Mouse (Mus musculus) heart, embryonic 13.5 days (tissue): Measurements from ENCODE around the gene Acvr2a. TPM values are rescaled to one million over a fixed set of nuclear protein-coding genes. Genes with fewer than 3 reads are reported as not detected.

ENCODE experiments used
- ATAC-seq: fragments of 200-750 bp; cut with Nextera tagmentation; 2 replicates; pipeline ENCODE4 v1.8.0; 2017; ENCODE audit warnings: moderate TSS enrichment; ENCODE audit not compliant: insufficient number of reproducible peaks, low FRiP score, low TSS enrichment; ENCODE audit errors: extremely low read depth
- H3K27ac ChIP-seq: fragments of 300-500 bp; sonication (generic); replicated peaks from 2 replicates; pipeline ENCODE4 v1.5.1; 2015; ENCODE audit warnings: moderate library complexity, mild to moderate bottlenecking, inconsistent platforms
- H3K27me3 ChIP-seq: fragments of 300-500 bp; sonication (generic); replicated peaks from 2 replicates; pipeline ENCODE4 v1.6.1; 2015; ENCODE audit warnings: mild to moderate bottlenecking, inconsistent platforms
- H3K36me3 ChIP-seq: fragments of 300-500 bp; sonication (generic); 2 replicates; pipeline ENCODE4 v1.6.1; 2015; ENCODE audit warnings: mild to moderate bottlenecking, inconsistent platforms
- H3K4me1 ChIP-seq: fragments of 300-500 bp; sonication (generic); 2 replicates; pipeline ENCODE4 v1.6.1; 2015; ENCODE audit warnings: inconsistent platforms
- H3K4me2 ChIP-seq: fragments of 300-500 bp; sonication (generic); 2 replicates; pipeline ENCODE4 v1.6.1; 2015; ENCODE audit warnings: inconsistent platforms, mild to moderate bottlenecking, moderate library complexity
- H3K4me3 ChIP-seq: fragments of 300-500 bp; sonication (generic); 2 replicates; pipeline ENCODE4 v1.5.1; 2015; ENCODE audit warnings: moderate library complexity, mild to moderate bottlenecking, inconsistent platforms
- H3K9ac ChIP-seq: fragments of 300-500 bp; sonication (generic); 2 replicates; pipeline ENCODE4 v1.6.1; 2015; ENCODE audit warnings: inconsistent platforms, mild to moderate bottlenecking, moderate library complexity
- H3K9me3 ChIP-seq: fragments of 300-500 bp; sonication (generic); 2 replicates; pipeline ENCODE4 v1.6.1; 2016; ENCODE audit warnings: inconsistent platforms
- WGBS: fragments of 180-500 bp; shearing (Covaris S2); methylation state at CpG from one replicate; pipeline ENCODE4 v1.1.7; 2015; ENCODE audit warnings: mixed read lengths; 5-methylcytosine and 5-hydroxymethylcytosine counted together
- polyA plus RNA-seq: library from polyadenylated mRNA; unstranded; fragments of >200 nt; fragmentation: Nextera tagmentation; extraction: Ambion mirVana; gene quantifications from 2 replicates; pipeline ENCODE4 v1.2.1, GENCODE M21; 2015

Gene Acvr2a
- polyA plus RNA-seq: 8.8 and 9.4 TPM in 2 replicates

DNA sequence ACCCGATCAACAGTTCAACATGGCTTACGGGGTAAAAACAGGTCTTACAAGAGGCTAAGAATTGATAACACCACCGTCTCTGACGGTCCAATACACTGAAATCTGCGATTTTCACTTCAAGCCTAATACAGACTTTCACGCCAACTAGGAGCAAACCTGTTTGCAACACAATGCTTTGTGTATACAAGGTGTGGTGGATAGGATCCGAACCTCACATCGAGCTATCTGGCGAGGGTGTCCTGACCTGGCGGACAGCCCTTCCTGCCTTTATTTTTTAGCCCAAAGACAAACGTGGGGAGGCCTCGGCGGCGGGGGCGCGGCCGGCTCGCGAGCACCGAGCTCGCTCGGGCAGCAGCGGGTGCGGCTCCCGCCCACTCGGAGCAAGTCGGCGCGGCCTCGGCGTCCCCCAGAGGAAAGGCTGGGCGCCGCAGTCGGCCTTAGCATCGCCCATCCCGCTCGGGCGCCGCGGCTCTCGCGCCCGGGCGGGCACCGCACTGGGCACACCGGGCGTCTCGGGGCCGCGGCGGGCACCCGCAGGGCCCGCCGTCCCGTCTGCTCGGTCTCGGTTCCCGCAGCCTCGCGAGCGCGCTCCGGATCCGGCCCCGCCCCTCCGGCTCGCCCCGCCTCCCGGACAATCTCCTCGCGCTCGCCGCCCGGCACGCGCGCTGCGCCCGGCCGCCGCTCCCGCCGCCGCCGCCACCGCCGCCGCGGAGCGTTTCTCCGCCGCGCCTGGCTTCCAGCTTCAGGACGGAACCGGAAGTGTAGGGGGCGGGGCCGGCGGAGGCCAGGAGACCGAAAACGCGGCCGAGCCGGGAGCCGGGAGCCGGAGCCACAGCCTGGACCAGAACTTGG lies at the start of gene Acvr2a:
TSS of gene Acvr2a (plus strand) at position 739 of the 852 bp plus-strand sequence.
- H3K27ac ChIP-seq: peak within 1 kb of the TSS; percentile 96
- WGBS: under 1% methylated on average over 93 of the region's 105 CpGs
- no peaks in the 10 kb centered on the region for H3K9me3 ChIP-seq
- peak within 1 kb of the TSS; percentile 82 for H3K4me3 ChIP-seq
- peak within 1 kb of the TSS; percentile 83 for H3K4me2 ChIP-seq
- peak within 1 kb of the TSS; percentile 92 for H3K9ac ChIP-seq
- no peaks in the 10 kb centered on the region for H3K27me3 ChIP-seq
- no peaks in the 10 kb centered on the region for H3K36me3 ChIP-seq
- peaks cover 22% of the 10 kb centered on the region for H3K4me1 ChIP-seq
- peak; percentile 86 for ATAC-seq

GRCm38 (mm10) chr2:48766513-48766912 lies 47.4 kb upstream of the Acvr2a start:
- Histone ChIP-seq H3K27me3 (no peaks in the 10 kb centered on the region), H3K4me3 (no peak overlapping the region), H3K4me1 (no peaks in the 10 kb centered on the region), H3K9ac (no peak overlapping the region), H3K9me3 (no peaks in the 10 kb centered on the region), H3K36me3 (no peaks in the 10 kb centered on the region), H3K4me2 (no peak overlapping the region), H3K27ac (no peak overlapping the region)
- ATAC-seq: no peak
- WGBS: 83% methylated on average over 5 of the region's 5 CpGs

- Histone ChIP-seq H3K36me3 (no peaks in the 10 kb centered on the region), H3K9me3 (no peaks in the 10 kb centered on the region), H3K27me3 (no peaks in the 10 kb centered on the region), H3K4me1 (no peaks in the 10 kb centered on the region), H3K4me2 (no peak overlapping the region), H3K9ac (no peak overlapping the region), H3K27ac (no peak overlapping the region), H3K4me3 (no peak overlapping the region)
- no peak for ATAC-seq
- WGBS: 83% methylated on average over 2 of the region's 2 CpGs
These were observed 46.1 kb upstream of the Acvr2a start for GRCm38 (mm10) chr2:48767778-48768177.

DNA sequence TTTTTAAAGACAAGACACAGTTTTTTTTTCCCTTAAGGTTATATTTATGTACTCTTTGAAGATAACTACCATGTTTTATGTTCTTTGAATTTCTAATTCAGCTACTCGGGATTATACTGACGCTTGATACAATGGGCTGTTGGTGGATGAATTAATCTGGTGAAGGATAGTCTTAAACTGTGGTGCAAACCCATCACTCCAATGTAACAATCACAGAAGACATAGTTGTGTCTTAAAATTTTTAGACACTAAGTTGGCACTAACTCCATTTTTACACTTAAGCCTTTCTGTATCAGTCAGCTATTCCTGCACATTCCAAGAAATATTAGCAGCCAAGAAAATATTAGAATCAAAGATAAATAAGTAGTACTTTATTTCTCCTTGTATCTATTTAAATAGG lies 45.7 kb upstream of the Acvr2a start:
- no peaks in the 10 kb centered on the region for H3K4me1 ChIP-seq
- H3K4me3 ChIP-seq: no peak overlapping the region
- ATAC-seq: no peak
- no peaks in the 10 kb centered on the region for H3K27me3 ChIP-seq
- no peak overlapping the region for H3K27ac ChIP-seq
- no peaks in the 10 kb centered on the region for H3K9me3 ChIP-seq
- 78% methylated on average over 2 of the region's 2 CpGs for WGBS
- H3K36me3 ChIP-seq: no peaks in the 10 kb centered on the region
- no peak overlapping the region for H3K9ac ChIP-seq
- no peak overlapping the region for H3K4me2 ChIP-seq

GRCm38 (mm10) chr2:48770100-48770499 lies 43.8 kb upstream of the Acvr2a start:
- Histone ChIP-seq H3K27me3 (no peaks in the 10 kb centered on the region), H3K4me3 (no peak overlapping the region), H3K4me2 (no peak overlapping the region), H3K4me1 (no peaks in the 10 kb centered on the region), H3K36me3 (no peaks in the 10 kb centered on the region), H3K9ac (no peak overlapping the region), H3K9me3 (no peaks in the 10 kb centered on the region), H3K27ac (no peak overlapping the region)
- 74% methylated on average over 7 of the region's 7 CpGs for WGBS
- no peak for ATAC-seq

DNA sequence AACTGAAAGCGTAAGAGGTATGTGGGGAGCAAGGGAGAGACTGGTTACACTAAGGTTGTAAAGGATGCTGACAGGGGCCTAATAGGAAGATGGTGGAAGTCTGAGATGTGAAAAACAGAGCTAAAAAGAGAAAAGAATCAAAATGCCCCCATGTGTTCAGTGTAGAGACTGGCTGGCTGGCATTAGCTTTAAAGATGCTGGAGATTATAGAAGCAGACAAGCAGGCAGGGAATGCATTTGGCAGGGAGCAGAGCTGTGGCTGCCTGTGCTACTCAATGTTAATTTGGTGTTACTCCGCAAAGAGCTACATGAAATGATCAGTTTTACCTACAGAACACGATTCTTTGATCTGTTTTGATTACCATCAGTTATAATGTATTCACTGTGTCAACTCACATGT lies 43.3 kb upstream of the Acvr2a start:
- Histone ChIP-seq H3K9me3 (no peaks in the 10 kb centered on the region), H3K27ac (no peak overlapping the region), H3K9ac (no peak overlapping the region), H3K27me3 (no peaks in the 10 kb centered on the region), H3K4me1 (no peaks in the 10 kb centered on the region), H3K4me2 (no peak overlapping the region), H3K36me3 (no peaks in the 10 kb centered on the region), H3K4me3 (no peak overlapping the region)
- no peak for ATAC-seq
- 71% methylated on average over 3 of the region's 3 CpGs for WGBS

- H3K27me3 ChIP-seq: no peaks in the 10 kb centered on the region
- 84% methylated on average over 3 of the region's 3 CpGs for WGBS
- no peak overlapping the region for H3K4me2 ChIP-seq
- no peak overlapping the region for H3K27ac ChIP-seq
- no peaks in the 10 kb centered on the region for H3K36me3 ChIP-seq
- H3K9ac ChIP-seq: no peak overlapping the region
- no peaks in the 10 kb centered on the region for H3K9me3 ChIP-seq
- H3K4me1 ChIP-seq: no peaks in the 10 kb centered on the region
- no peak for ATAC-seq
- no peak overlapping the region for H3K4me3 ChIP-seq
These were observed 38.6 kb upstream of the Acvr2a start for GRCm38 (mm10) chr2:48775281-48775680.

DNA sequence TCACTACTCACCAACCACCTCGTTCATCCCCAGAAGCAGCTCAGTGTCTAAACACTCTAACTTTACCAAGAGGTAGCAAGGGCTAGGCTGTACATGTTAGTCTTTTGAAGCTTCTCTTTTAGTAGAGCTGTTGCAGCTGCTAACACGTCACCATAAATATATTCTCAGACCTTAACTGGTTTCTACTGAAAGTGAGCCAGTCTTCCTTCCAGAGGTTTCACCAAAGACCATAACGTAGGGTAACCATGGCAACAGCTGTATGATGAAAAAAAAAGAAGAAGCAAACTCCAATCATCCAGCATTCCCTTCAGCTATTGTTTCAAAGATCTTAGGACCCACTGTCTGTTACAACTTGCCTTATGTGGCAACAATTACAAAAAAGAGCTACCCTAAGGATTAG lies 25.0 kb upstream of the Acvr2a start:
- H3K4me2 ChIP-seq: no peak overlapping the region
- H3K27me3 ChIP-seq: no peaks in the 10 kb centered on the region
- H3K4me3 ChIP-seq: no peak overlapping the region
- 0 out of 2 replicates have a peak, but pooled peaks cover 5% of the 10 kb centered on the region for H3K9me3 ChIP-seq
- H3K36me3 ChIP-seq: no peaks in the 10 kb centered on the region
- no peaks in the 10 kb centered on the region for H3K4me1 ChIP-seq
- WGBS: 63% methylated on average over 3 of the region's 3 CpGs
- no peak overlapping the region for H3K9ac ChIP-seq
- ATAC-seq: no peak
- H3K27ac ChIP-seq: no peak overlapping the region

DNA sequence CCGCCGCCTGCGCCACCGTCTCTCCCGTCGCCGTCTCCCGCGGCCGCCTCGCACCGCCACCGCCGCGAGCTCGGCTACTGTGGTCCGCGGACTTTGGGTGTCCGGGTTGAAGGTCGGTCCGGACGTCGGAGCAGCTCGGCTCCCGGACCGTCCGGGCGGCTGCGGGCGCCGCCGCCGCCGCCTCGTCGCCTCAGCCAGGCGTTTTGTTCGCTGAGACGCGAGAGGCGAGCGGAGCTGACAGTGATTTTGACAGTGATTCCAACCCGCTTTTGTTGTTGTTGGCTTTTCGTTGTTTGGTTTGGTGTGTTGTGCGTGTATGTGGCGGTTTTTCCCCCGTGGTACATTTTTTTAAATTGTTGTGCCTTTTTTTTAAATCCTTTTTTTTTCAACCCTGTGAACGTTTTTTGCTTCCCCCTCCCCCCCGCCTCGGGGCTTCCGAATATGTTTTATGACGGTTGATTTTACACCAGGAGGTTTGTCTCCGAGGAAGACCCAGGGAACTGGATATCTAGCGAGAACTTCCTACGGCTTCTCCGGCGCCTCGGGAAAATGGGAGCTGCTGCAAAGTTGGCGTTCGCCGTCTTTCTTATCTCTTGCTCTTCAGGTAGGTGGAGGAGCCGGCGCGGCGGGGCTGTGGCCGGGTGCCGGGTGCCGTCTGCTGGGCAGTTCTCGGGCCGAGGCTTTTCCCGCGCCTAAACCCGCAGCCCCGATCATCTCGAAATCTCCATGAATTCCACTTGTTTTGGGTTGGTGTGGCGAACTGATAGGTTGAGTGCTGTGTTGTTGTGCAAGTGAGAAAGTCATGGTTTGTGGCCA lies 522 bp downstream of the Acvr2a start:
- Histone ChIP-seq H3K4me1 (peaks cover 22% of the 10 kb centered on the region), H3K4me3 (peak overlapping the region; percentile 82), H3K36me3 (no peaks in the 10 kb centered on the region), H3K27ac (peak overlapping the region; percentile 96), H3K4me2 (peak overlapping the region; percentile 83), H3K9ac (peak overlapping the region; percentile 92), H3K27me3 (no peaks in the 10 kb centered on the region), H3K9me3 (no peaks in the 10 kb centered on the region)
- under 1% methylated on average over 73 of the region's 76 CpGs for WGBS
- ATAC-seq: no peak

DNA sequence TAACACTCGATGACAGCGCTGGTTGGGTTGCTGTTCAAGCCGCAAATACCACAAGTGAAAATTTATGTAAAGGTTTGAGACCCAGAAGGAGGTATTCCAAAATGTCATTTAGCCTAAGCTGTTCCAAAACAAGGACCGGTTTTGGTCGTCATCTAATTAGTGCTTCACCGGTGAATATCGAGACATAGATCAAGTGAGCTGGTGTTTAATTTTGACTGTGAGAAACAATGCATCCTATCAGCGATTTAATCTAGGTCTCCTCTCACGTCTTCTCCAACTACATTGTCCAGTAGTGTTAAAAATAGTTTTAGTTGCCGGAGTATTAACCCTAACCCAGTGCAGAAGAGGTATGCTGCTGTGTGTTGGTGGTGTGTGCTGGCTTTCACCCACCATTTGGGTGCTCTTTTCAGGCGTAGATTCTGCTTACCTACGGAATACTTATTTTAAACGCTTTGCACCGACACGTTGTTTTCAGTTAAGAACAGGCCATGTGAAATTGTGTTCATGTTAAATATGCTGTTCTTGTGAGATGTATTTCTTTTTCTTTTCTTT lies 1.2 kb downstream of the Acvr2a start:
- H3K9ac ChIP-seq: peak overlapping the region; percentile 92
- H3K9me3 ChIP-seq: no peaks in the 10 kb centered on the region
- H3K27me3 ChIP-seq: no peaks in the 10 kb centered on the region
- peaks cover 22% of the 10 kb centered on the region for H3K4me1 ChIP-seq
- ATAC-seq: no peak
- H3K36me3 ChIP-seq: no peaks in the 10 kb centered on the region
- peak overlapping the region; percentile 96; the same call in 1 of the 2 replicates for H3K27ac ChIP-seq
- peak overlapping the region; percentile 83 for H3K4me2 ChIP-seq
- peak overlapping the region; percentile 82 for H3K4me3 ChIP-seq
- WGBS: 4% methylated on average over 15 of the region's 15 CpGs
